Mouse (Mus musculus): Measurements from ENCODE around the gene March8. TPM values are rescaled to one million over a fixed set of nuclear protein-coding genes. Genes with fewer than 3 reads are reported as not detected.

The March8 gene
- total RNA-seq, 2 experiments from 2014 or later, result 4.7 to 15.1 TPM

DNA sequence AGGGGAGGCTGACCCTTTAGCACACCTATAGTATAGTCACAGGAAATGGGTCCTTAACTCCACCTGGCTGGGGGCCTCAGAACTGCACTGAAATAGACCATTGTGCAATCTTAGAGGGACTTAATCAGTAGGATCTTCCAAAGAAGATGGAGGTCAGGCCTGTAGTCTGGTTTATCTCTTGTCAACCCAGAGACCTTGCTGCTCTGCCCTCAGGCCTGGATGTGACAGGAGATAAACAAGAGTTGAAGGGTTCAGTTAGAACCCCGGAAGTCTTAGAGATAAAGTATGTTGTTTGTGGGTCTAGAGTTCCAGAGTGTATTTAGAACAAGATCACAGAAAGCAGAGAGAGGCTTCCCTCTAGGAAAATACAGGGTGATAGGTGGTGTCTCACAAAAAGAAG, 118.7 kb downstream of the March8 start:
- ATAC-seq (ENCODE audit: poor library complexity, severe bottlenecking), result no peak

GRCm38 (mm10) chr6:116458728-116459127, 120.9 kb downstream of the March8 start:
- ATAC-seq (ENCODE audit: poor library complexity, severe bottlenecking), result peak; percentile 26

Other genes with a start within 250 kb of the March8 start
- 72.5 and 79.8 TPM in 2 replicates for gene Tmcc1, start 144.5 kb upstream of the March8 start, total RNA-seq (2015)
- gene Tmcc1, start 144.5 kb upstream of the March8 start, total RNA-seq (2017), result 99.8 and 113 TPM in 2 replicates
- gene Washc2, start 130.0 kb upstream of the March8 start, total RNA-seq (2015), result 58.3 and 67.1 TPM in 2 replicates
- gene Washc2, start 130.0 kb upstream of the March8 start, total RNA-seq (2017), result 105 and 120 TPM in 2 replicates
- 23.6 and 25.9 TPM in 2 replicates for gene Zfand4, start 73.8 kb upstream of the March8 start, total RNA-seq (2015)
- gene Zfand4, start 73.8 kb upstream of the March8 start, total RNA-seq (2017), result 12.0 and 23.0 TPM in 2 replicates
- gene Alox5, start 123.2 kb downstream of the March8 start, total RNA-seq (2015), result 53.8 and 58.6 TPM in 2 replicates
- gene Alox5, start 123.2 kb downstream of the March8 start, total RNA-seq (2017), result 55.0 and 61.5 TPM in 2 replicates
- not detected in 2 replicates for gene Olfr211, start 151.1 kb downstream of the March8 start, total RNA-seq (2015)
- gene Olfr211, start 151.1 kb downstream of the March8 start, total RNA-seq (2017), result not detected in 2 replicates
- 0.20 and 0.43 TPM in 2 replicates for gene Olfr212, start 168.5 kb downstream of the March8 start, total RNA-seq (2015)
- 0.24 TPM in 1 of 2 replicates, not detected in the other for gene Olfr212, start 168.5 kb downstream of the March8 start, total RNA-seq (2017)
- not detected in 2 replicates for gene Olfr213, start 200.4 kb downstream of the March8 start, total RNA-seq (2015)
- gene Olfr213, start 200.4 kb downstream of the March8 start, total RNA-seq (2017), result not detected in 2 replicates
- 0.52 and 0.89 TPM in 2 replicates for gene Gm5580, start 213.1 kb downstream of the March8 start, total RNA-seq (2015)
- gene Gm5580, start 213.1 kb downstream of the March8 start, total RNA-seq (2017), result 0.15 and 0.37 TPM in 2 replicates
- not detected in 2 replicates for gene Olfr214, start 216.2 kb downstream of the March8 start, total RNA-seq (2015)
- gene Olfr214, start 216.2 kb downstream of the March8 start, total RNA-seq (2017), result not detected in 2 replicates
- gene Olfr215, start 246.2 kb downstream of the March8 start, total RNA-seq (2015), result not detected in 2 replicates
- gene Olfr215, start 246.2 kb downstream of the March8 start, total RNA-seq (2017), result not detected in 2 replicates